ENCODE assay signal across 11 mouse cellular contexts in the genomic region with DNA sequence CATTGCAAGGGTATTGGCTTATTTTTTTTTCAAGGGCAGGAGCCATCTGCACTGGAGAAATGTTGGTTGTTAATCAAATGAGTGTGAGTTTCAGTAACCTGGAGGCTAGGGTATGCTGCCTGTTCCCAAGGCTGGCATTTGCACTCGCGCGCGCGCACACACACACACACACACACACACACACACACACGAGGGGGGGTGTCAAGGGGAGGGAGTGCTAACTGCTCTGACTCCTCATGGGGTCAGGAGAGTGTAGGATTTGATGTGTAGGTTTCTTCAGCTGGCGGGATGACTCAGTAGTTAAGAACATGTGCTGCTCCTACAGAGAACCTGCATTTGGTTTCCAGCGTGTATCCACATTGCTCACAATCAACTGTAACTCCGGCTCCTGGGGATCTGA. TPM values are rescaled to one million over a fixed set of nuclear protein-coding genes. Genes with fewer than 3 reads are reported as not detected.
DNase-seq lines count a peak whose midpoint lies in the region; ATAC-seq and TF ChIP-seq lines count a peak whose summit lies in the region.
"Had no signal": no experiment of that assay in that cellular context is flagged by ENCODE, and none has a peak within 500 bp of the region (broad histone marks: within the 10 kb centered on the region; RNA-seq: fewer than 3 reads in every experiment).

No protein-coding gene starts in this region.

- H3K79me2 ChIP-seq in liver, adult 2 months (ENCODE audit: control insufficient read depth, insufficient read depth, low read length), result peaks cover 9% of the 10 kb centered on the region; the same call in 1 of the 2 replicates

- no peaks in the 10 kb centered on the region for H3K27me3 ChIP-seq in midbrain, embryonic 14.5 days (ENCODE audit: control insufficient read depth, insufficient read depth, low read length)
- no peaks in the 10 kb centered on the region for H3K27me3 ChIP-seq in midbrain, embryonic 15.5 days (replicated peaks)
- H3K27me3 ChIP-seq in liver, adult 2 months (ENCODE audit: control insufficient read depth, insufficient read depth, low read length), result no peaks in the 10 kb centered on the region
- H3K27me3 ChIP-seq: CH12.LX; limb, embryonic 15.5 days had no signal

- H3K4me1 ChIP-seq in midbrain, embryonic 14.5 days (ENCODE audit: control insufficient read depth, insufficient read depth, low read length), result 0 out of 2 replicates have a peak, but pooled peaks cover 9% of the 10 kb centered on the region
- peaks cover 17% of the 10 kb centered on the region; the same call in 1 of the 2 replicates for H3K4me1 ChIP-seq in midbrain, embryonic 15.5 days
- peaks cover 41% of the 10 kb centered on the region for H3K4me1 ChIP-seq in liver, adult 2 months (ENCODE audit: control insufficient read depth, insufficient read depth, low read length)

- H3K9me3 ChIP-seq in midbrain, embryonic 14.5 days (ENCODE audit: control insufficient read depth, low read length), result no peaks in the 10 kb centered on the region
- H3K9me3 ChIP-seq in midbrain, embryonic 15.5 days, result no peaks in the 10 kb centered on the region
- H3K9me3 ChIP-seq: limb, embryonic 15.5 days had no signal

- H3K27ac ChIP-seq in midbrain, embryonic 14.5 days (replicated peaks; ENCODE audit: low read depth, low read length), result no peak overlapping the region
- no peak overlapping the region for H3K27ac ChIP-seq in midbrain, embryonic 15.5 days
- H3K27ac ChIP-seq in liver, adult 2 months (replicated peaks; ENCODE audit: insufficient read depth, low read depth, low read length), result peak overlapping the region; percentile 91
- H3K27ac ChIP-seq: limb, embryonic 15.5 days had no signal

- H3K4me3 ChIP-seq in midbrain, embryonic 14.5 days (replicated peaks; ENCODE audit: low read depth, low read length), result no peak overlapping the region
- H3K4me3 ChIP-seq in midbrain, embryonic 15.5 days, result no peak overlapping the region
- H3K4me3 ChIP-seq in liver, adult 2 months (ENCODE audit: insufficient read depth, low read depth, low read length), result no peak overlapping the region
- H3K4me3 ChIP-seq: limb, embryonic 15.5 days had no signal

- ATAC-seq in frontal cortex, adult (ENCODE audit: low TSS enrichment), result peak; percentile 55; the same call in 1 of the 2 replicates
- no peak for ATAC-seq in midbrain, embryonic 14.5 days (ENCODE audit: low FRiP score, low TSS enrichment)
- no peak for ATAC-seq in midbrain, embryonic 15.5 days (replicated peaks)

- no peak for TF ChIP-seq CTCF in liver, adult 2 months (IDR thresholded peaks at IDR 0.05; ENCODE audit: low read depth, low read length)

- TF ChIP-seq POLR2A in liver, adult 2 months (IDR thresholded peaks at IDR 0.05; ENCODE audit: extremely low read depth, insufficient read depth, low read length), result no peak

- DNase-seq in frontal cortex, postnatal 25 days (ENCODE audit: low spot score in 2 of 2), result no peak
- DNase-seq in midbrain, embryonic 14.5 days, result peak; percentile 8
- no peak for DNase-seq in liver, adult 2 months (ENCODE audit: extremely low read depth, low read depth, low spot score)
- no peak for DNase-seq in spleen, postnatal 10 days (ENCODE audit: low spot score in 2 of 2)
- no peak for DNase-seq in Muller cell, postnatal 12 days (ENCODE audit: inconsistent ontology term)
- DNase-seq in urinary bladder, adult 2 months (ENCODE audit: low spot score), result no peak

- H3K36me3 ChIP-seq in midbrain, embryonic 14.5 days (ENCODE audit: control insufficient read depth, insufficient read depth, low read length), result peaks cover 36% of the 10 kb centered on the region
- peaks cover 18% of the 10 kb centered on the region; the same call in 1 of the 2 replicates for H3K36me3 ChIP-seq in midbrain, embryonic 15.5 days (replicated peaks)
- peaks cover 13% of the 10 kb centered on the region; the same call in 1 of the 2 replicates for H3K36me3 ChIP-seq in liver, adult 2 months (ENCODE audit: control insufficient read depth, insufficient read depth, low read length)

- no peak overlapping the region for H3K9ac ChIP-seq in midbrain, embryonic 14.5 days (replicated peaks; ENCODE audit: low read length)
- no peak overlapping the region for H3K9ac ChIP-seq in midbrain, embryonic 15.5 days
- peak overlapping the region; percentile 61 for H3K9ac ChIP-seq in liver, adult 2 months (ENCODE audit: low read depth, low read length)
- H3K9ac ChIP-seq: limb, embryonic 15.5 days had no signal

- H3K4me2 ChIP-seq in midbrain, embryonic 14.5 days (ENCODE audit: low read length), result no peak overlapping the region
- H3K4me2 ChIP-seq in midbrain, embryonic 15.5 days, result no peak overlapping the region
- H3K4me2 ChIP-seq: limb, embryonic 15.5 days had no signal

- WGBS in midbrain, embryonic 14.5 days, result 57% methylated on average over 9 of the region's 9 CpGs
- WGBS in midbrain, embryonic 15.5 days, result 56% methylated on average over 9 of the region's 9 CpGs
- WGBS in liver, adult 2 months, result 27% methylated on average over 9 of the region's 9 CpGs

RNA-seq across cellular contexts. Expression of gene Dhdh, which starts 2.2 kb away (rescaled TPM):
- 3.1 and 3.2 TPM in 2 replicates for polyA plus RNA-seq in midbrain, embryonic 14.5 days (2014; fragmentation: Nextera tagmentation; extraction: Ambion mirVana)
- polyA plus RNA-seq in midbrain, embryonic 15.5 days (2015; fragmentation: Nextera tagmentation; extraction: Ambion mirVana), result 4.0 and 4.1 TPM in 2 replicates
- 73.7 and 79.3 TPM in 2 replicates for total RNA-seq in liver, adult 2 months (2014; rRNA removed)
- polyA plus RNA-seq in liver, adult 2 months (2012; rRNA removed), result 37.2 and 37.7 TPM in 2 replicates
- polyA plus RNA-seq in urinary bladder, adult 2 months (2012; rRNA removed), result 5.7 and 7.7 TPM in 2 replicates

RNA-seq across cellular contexts. Expression of gene Gm45808, which starts 4.2 kb away (rescaled TPM):
- polyA plus RNA-seq in midbrain, embryonic 14.5 days (2014; fragmentation: Nextera tagmentation; extraction: Ambion mirVana), result not detected in 2 replicates
- polyA plus RNA-seq in midbrain, embryonic 15.5 days (2015; fragmentation: Nextera tagmentation; extraction: Ambion mirVana), result not detected in 2 replicates
- 1.3 and 5.7 TPM in 2 replicates for total RNA-seq in liver, adult 2 months (2014; rRNA removed)
- 0.28 and 1.5 TPM in 2 replicates for polyA plus RNA-seq in liver, adult 2 months (2012; rRNA removed)
- 0.29 and 0.31 TPM in 2 replicates for polyA plus RNA-seq in urinary bladder, adult 2 months (2012; rRNA removed)
- polyA plus RNA-seq: cortical plate, adult 2 months; limb, embryonic 15.5 days had no signal

RNA-seq across cellular contexts. Expression of gene Tulp2, which starts 9.1 kb away (rescaled TPM):
- 0.13 and 0.32 TPM in 2 replicates for polyA plus RNA-seq in midbrain, embryonic 14.5 days (2014; fragmentation: Nextera tagmentation; extraction: Ambion mirVana)
- polyA plus RNA-seq in midbrain, embryonic 15.5 days (2015; fragmentation: Nextera tagmentation; extraction: Ambion mirVana), result 0.08 and 0.23 TPM in 2 replicates
- 0.07 and 0.18 TPM in 2 replicates for total RNA-seq in liver, adult 2 months (2014; rRNA removed)
- polyA plus RNA-seq in liver, adult 2 months (2012; rRNA removed), result 0.30 and 0.31 TPM in 2 replicates
- 0.43 and 0.56 TPM in 2 replicates for polyA plus RNA-seq in urinary bladder, adult 2 months (2012; rRNA removed)

RNA-seq across cellular contexts. Expression of gene Nucb1, which starts 19.4 kb away (rescaled TPM):
- 86.5 and 89.5 TPM in 2 replicates for polyA plus RNA-seq in midbrain, embryonic 14.5 days (2014; fragmentation: Nextera tagmentation; extraction: Ambion mirVana)
- polyA plus RNA-seq in midbrain, embryonic 15.5 days (2015; fragmentation: Nextera tagmentation; extraction: Ambion mirVana), result 118 and 121 TPM in 2 replicates
- 68.1 and 84.8 TPM in 2 replicates for total RNA-seq in liver, adult 2 months (2014; rRNA removed)
- 307 and 310 TPM in 2 replicates for polyA plus RNA-seq in liver, adult 2 months (2012; rRNA removed)
- polyA plus RNA-seq in urinary bladder, adult 2 months (2012; rRNA removed), result 225 and 264 TPM in 2 replicates

RNA-seq across cellular contexts. Expression of gene Bax, which starts 24.1 kb away (rescaled TPM):
- 107 and 182 TPM in 2 replicates for polyA plus RNA-seq in midbrain, embryonic 14.5 days (2014; fragmentation: Nextera tagmentation; extraction: Ambion mirVana)
- 257 and 261 TPM in 2 replicates for polyA plus RNA-seq in midbrain, embryonic 15.5 days (2015; fragmentation: Nextera tagmentation; extraction: Ambion mirVana)
- total RNA-seq in liver, adult 2 months (2014; rRNA removed), result 19.5 and 23.8 TPM in 2 replicates
- 49.8 and 62.0 TPM in 2 replicates for polyA plus RNA-seq in liver, adult 2 months (2012; rRNA removed)
- 78.4 and 113 TPM in 2 replicates for polyA plus RNA-seq in urinary bladder, adult 2 months (2012; rRNA removed)
